Mouse (Mus musculus) liver, embryonic 12.5 days (tissue): ENCODE measurements around the gene 4933411K16Rik. TPM values are rescaled to one million over a fixed set of nuclear protein-coding genes. Genes with fewer than 3 reads are reported as not detected.

ENCODE experiments used
- ATAC-seq: fragments of 200-750 bp; cut with Nextera tagmentation; 2 replicates; pipeline ENCODE4 v1.8.0; 2017; ENCODE audit warnings: moderate number of reproducible peaks, mild to moderate bottlenecking, moderate library complexity
- H3K27ac ChIP-seq: fragments of 300-500 bp; sonication (generic); 2 replicates; pipeline ENCODE4 v1.5.1; 2016; ENCODE audit warnings: mild to moderate bottlenecking
- H3K27me3 ChIP-seq: fragments of 300-500 bp; sonication (generic); replicated peaks from 2 replicates; pipeline ENCODE4 v1.6.1; 2016; ENCODE audit warnings: mild to moderate bottlenecking, moderate library complexity
- H3K36me3 ChIP-seq: fragments of 300-500 bp; sonication (generic); 2 replicates; pipeline ENCODE4 v1.6.1; 2016; ENCODE audit warnings: mild to moderate bottlenecking, moderate library complexity
- H3K4me1 ChIP-seq: fragments of 300-500 bp; sonication (generic); 2 replicates; pipeline ENCODE4 v1.6.1; 2016
- H3K4me2 ChIP-seq: fragments of 300-500 bp; sonication (generic); 2 replicates; pipeline ENCODE4 v1.6.1; 2016; ENCODE audit warnings: mild to moderate bottlenecking, moderate library complexity
- H3K4me3 ChIP-seq: fragments of 300-500 bp; sonication (generic); 2 replicates; pipeline ENCODE4 v1.5.1; 2016; ENCODE audit warnings: mild to moderate bottlenecking, moderate library complexity
- H3K9ac ChIP-seq: fragments of 300-500 bp; sonication (generic); 2 replicates; pipeline ENCODE4 v1.6.1; 2016; ENCODE audit warnings: mild to moderate bottlenecking, moderate library complexity
- H3K9me3 ChIP-seq: fragments of 300-500 bp; sonication (generic); replicated peaks from 2 replicates; pipeline ENCODE4 v1.6.1; 2016; ENCODE audit warnings: mild to moderate bottlenecking, moderate library complexity
- WGBS: fragments of 180-500 bp; shearing (Covaris S2); methylation state at CpG from one replicate; pipeline ENCODE4 v1.1.7; 2016; ENCODE audit not compliant: insufficient replicate concordance; 5-methylcytosine and 5-hydroxymethylcytosine counted together
- polyA plus RNA-seq: library from polyadenylated mRNA; unstranded; fragments of >200 nt; fragmentation: Nextera tagmentation; extraction: Ambion mirVana; gene quantifications from 2 replicates; pipeline ENCODE4 v1.2.1, GENCODE M21; 2016

4933411K16Rik gene
- polyA plus RNA-seq, 1 experiment from 2014 or later = 0.08 TPM

DNA sequence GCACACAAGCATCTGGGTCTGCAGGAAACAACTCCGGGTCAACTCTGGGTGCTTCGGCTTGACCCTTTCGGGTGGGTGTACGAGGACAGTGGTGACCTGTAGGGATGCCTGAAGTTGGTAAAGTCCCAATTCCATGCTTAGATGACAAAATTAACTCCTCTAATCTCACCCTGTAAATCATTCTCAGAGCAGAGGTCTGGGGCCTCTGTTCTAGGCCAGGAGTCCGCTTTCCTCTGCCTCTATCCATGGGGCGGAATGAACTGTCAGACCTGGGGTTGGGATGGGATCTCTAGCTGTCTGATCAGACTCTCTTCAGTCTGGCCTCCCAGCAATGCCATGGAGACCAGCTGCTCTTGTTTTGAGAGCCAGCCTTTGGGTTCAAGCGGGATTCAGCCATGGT lies 9.4 kb downstream of the 4933411K16Rik start:
- Histone ChIP-seq H3K4me1 (no peaks in the 10 kb centered on the region), H3K27ac (no peak overlapping the region), H3K27me3 (no peaks in the 10 kb centered on the region), H3K36me3 (peaks cover 2% of the 10 kb centered on the region; the same call in 1 of the 2 replicates), H3K4me3 (no peak overlapping the region), H3K4me2 (no peak overlapping the region), H3K9me3 (no peaks in the 10 kb centered on the region), H3K9ac (no peak overlapping the region)
- ATAC-seq = no peak; the same call in 1 of the 2 replicates
- WGBS = 81% methylated on average over 7 of the region's 7 CpGs

DNA sequence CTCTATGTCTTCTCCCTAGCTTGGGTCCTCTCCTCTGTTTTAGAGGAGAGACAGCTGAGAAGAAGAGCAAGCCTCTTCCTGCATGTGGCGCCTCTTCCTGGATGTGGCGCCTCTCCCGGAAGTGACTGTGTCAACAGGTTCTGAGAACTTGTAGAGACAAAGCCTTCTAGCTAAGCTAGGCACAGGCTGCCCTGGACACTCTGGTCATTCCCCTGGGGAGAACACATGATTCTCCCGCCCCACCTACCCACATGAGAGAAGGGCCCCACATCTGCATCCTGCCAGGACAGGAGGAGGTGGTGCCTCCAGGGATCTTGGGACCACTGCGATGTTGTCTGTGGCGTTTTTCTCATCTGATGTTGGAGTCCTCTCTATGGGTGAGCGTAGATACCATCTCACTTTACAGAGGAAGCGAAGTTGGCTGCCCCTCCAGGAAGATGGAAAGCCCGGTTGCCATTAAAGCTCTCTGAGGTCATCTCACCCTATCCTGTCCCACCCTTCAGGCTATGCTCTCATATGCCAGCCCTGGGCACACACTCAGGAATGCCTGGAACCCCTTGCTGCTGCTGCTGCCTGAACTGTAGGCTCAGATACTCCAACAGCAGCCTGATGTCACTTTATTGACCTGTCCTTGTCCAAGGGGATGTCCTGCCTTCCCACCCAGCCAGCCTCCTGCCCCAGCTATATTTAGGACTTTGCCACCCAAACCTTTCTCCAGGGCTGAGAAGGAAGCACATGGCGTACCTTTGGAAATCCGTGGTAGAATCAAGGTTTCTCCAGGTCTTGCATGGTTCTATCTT lies 16.6 kb downstream of the 4933411K16Rik start:
- no peak for ATAC-seq
- no peaks in the 10 kb centered on the region for H3K9me3 ChIP-seq
- WGBS = 61% methylated on average over 11 of the region's 11 CpGs
- H3K4me2 ChIP-seq = no peak overlapping the region
- H3K36me3 ChIP-seq = peaks cover 6% of the 10 kb centered on the region; the same call in 1 of the 2 replicates
- no peak overlapping the region for H3K4me3 ChIP-seq
- H3K9ac ChIP-seq = no peak overlapping the region
- H3K4me1 ChIP-seq = peaks cover 4% of the 10 kb centered on the region; the same call in 1 of the 2 replicates
- H3K27ac ChIP-seq = no peak overlapping the region
- no peaks in the 10 kb centered on the region for H3K27me3 ChIP-seq

DNA sequence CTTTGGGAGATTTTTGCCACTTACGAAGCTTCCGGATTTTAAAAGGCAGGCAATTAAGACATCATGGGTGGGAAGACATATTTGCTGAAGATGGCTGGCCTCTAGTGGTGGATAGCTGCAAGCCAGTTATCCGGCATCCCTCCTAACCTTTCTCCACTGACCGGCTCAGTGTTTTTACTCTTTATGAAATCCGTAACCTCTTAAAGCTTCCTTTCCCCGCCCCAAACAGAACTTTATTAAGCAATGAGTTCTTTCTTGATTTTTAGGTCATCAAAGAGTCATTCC lies 17.1 kb downstream of the 4933411K16Rik start:
- Histone ChIP-seq H3K4me2 (no peak overlapping the region), H3K27ac (no peak overlapping the region), H3K36me3 (peaks cover 6% of the 10 kb centered on the region; the same call in 1 of the 2 replicates), H3K4me1 (peaks cover 4% of the 10 kb centered on the region; the same call in 1 of the 2 replicates), H3K27me3 (no peaks in the 10 kb centered on the region), H3K4me3 (no peak overlapping the region), H3K9me3 (no peaks in the 10 kb centered on the region), H3K9ac (no peak overlapping the region)
- ATAC-seq = no peak
- WGBS = 71% methylated on average over 6 of the region's 6 CpGs

DNA sequence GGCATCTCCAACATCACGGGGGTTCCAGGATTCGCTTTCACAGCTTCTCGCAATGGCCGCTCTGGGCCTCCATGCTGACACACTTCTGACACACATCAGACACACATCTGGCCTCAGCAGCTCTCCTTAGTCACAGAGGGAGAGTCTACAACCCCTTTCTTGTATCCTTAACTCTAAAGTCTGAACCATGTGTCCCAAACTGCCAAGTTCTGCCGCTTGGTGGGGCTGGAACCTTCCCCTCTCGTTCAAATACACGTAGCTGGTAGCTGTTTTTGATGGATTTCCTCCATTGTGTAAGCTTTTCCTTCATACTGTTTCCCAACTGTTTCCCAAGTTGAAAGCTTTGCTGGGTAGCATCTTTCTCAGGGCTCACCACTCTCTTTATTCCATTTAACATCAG lies 19.2 kb downstream of the 4933411K16Rik start:
- WGBS = 71% methylated on average over 7 of the region's 7 CpGs
- Histone ChIP-seq H3K9ac (no peak overlapping the region), H3K4me2 (no peak overlapping the region), H3K27me3 (no peaks in the 10 kb centered on the region), H3K27ac (peak overlapping the region; percentile 28), H3K9me3 (no peaks in the 10 kb centered on the region), H3K36me3 (peaks cover 6% of the 10 kb centered on the region; the same call in 1 of the 2 replicates), H3K4me1 (peaks cover 4% of the 10 kb centered on the region; the same call in 1 of the 2 replicates), H3K4me3 (no peak overlapping the region)
- ATAC-seq = no peak

DNA sequence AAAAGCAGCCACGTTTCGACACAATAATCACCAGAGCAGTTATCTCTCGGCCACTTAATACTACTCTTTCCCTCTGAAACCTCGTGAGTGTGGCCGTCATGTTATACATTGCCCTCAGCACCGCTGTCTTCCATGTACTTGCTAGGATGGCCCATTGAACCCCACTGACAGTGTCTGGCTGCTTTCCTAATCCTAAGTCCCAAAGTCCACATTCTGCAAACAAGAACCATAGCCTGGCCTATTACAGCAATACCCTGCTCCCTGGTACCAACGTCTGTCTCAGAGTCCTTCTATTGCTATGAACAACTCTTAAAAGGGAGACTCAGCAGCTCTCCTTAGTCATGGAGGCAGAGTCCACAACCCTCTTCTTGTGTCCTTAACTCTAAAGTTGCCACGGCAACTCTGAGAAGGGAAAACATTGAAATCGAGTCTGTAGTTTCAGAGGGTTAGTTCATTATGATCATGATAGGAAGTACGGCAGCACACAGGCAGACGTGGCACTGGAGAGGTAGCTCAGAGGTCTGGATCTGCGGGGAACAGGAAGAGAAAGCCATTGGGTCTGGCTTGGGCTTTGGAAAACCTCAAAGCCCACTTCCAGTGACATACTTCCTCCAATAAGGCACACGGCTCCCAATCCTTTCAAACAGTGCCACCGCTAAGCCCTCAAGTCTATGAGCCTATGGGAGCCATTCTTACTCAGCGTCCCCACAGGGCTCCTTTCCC lies 20.0 kb downstream of the 4933411K16Rik start:
- Histone ChIP-seq H3K27me3 (no peaks in the 10 kb centered on the region), H3K27ac (peak overlapping the region; percentile 75), H3K4me2 (no peak overlapping the region), H3K4me1 (peaks cover 4% of the 10 kb centered on the region; the same call in 1 of the 2 replicates), H3K36me3 (0 out of 2 replicates have a peak, but pooled peaks cover 3% of the 10 kb centered on the region), H3K4me3 (no peak overlapping the region), H3K9ac (no peak overlapping the region), H3K9me3 (no peaks in the 10 kb centered on the region)
- ATAC-seq = peak; percentile 73
- WGBS = 62% methylated on average over 15 of the region's 15 CpGs

DNA sequence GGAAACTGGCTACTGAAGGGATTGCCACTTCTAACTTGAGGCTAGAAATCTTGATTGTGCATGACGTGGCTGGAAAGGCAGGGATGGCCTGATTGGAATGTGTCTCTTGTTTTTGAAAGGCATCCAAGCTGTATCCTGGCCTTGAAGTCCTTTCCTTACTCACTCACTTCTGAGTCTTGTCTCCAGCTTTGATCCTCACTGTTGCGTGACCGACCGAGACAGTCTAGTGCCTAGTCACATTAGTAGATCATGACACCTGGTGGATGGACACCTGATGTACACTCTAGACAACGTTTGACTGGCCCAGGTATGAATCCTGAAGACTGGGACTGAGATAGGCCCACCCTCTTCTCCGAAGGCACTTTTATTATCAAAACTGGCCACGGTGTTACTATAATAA lies 20.8 kb downstream of the 4933411K16Rik start:
- no peak for ATAC-seq
- H3K9ac ChIP-seq = no peak overlapping the region

DNA sequence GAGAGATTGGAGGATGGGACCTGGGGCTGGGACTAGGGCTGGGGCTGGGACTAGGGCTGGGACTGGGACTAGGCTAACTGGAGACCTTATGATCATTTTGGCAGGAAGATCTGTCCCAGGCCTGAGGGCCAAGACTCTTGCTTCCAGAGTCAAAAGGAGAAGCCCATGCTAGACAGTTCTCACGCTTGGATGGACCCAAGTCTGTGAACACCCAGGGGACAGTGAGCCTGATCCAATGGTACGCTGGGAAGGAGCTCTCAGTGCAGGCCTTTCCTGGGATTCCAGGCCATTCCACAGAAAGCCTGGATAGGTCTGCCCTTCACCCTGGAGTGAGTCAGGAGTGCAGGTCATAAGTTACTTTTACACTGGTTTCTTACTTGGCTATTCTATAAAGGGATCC lies 23.0 kb downstream of the 4933411K16Rik start:
- H3K4me3 ChIP-seq = no peak overlapping the region
- 70% methylated on average over 2 of the region's 2 CpGs for WGBS
- peaks cover 22% of the 10 kb centered on the region for H3K4me1 ChIP-seq
- H3K27me3 ChIP-seq = no peaks in the 10 kb centered on the region
- no peak overlapping the region for H3K4me2 ChIP-seq
- no peak overlapping the region for H3K27ac ChIP-seq
- H3K9ac ChIP-seq = no peak overlapping the region
- ATAC-seq = no peak
- H3K9me3 ChIP-seq = no peaks in the 10 kb centered on the region
- 0 out of 2 replicates have a peak, but pooled peaks cover 3% of the 10 kb centered on the region for H3K36me3 ChIP-seq

More for the DNA sequence above, 20.8 kb downstream of the 4933411K16Rik start:
- Histone ChIP-seq H3K27me3 (no peaks in the 10 kb centered on the region), H3K4me3 (no peak overlapping the region), H3K9me3 (no peaks in the 10 kb centered on the region), H3K36me3 (0 out of 2 replicates have a peak, but pooled peaks cover 3% of the 10 kb centered on the region), H3K4me2 (no peak overlapping the region), H3K27ac (peak overlapping the region; percentile 75), H3K4me1 (peaks cover 4% of the 10 kb centered on the region; the same call in 1 of the 2 replicates)
- 74% methylated on average over 7 of the region's 7 CpGs for WGBS

DNA sequence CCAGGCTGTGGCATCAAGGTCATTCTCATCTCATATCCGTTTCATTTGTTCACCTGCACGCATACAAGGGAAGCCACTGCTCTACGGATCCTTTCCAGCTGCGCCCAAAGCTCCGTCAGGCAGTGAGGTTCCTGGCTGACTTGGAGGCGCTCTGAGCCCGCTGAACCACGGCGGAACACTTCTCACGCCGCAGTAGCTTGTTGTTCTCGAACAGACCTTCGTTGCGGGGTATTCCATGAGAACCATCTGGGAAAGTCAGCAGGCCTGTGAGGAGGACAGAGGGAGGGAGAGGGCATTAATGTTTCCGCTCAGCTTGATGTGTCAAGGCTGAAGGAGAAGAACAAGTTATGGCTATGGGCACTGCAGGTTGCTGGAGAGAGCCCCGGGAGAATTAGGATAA lies 23.9 kb downstream of the 4933411K16Rik start:
- peaks cover 29% of the 10 kb centered on the region for H3K4me1 ChIP-seq
- H3K9ac ChIP-seq = no peak overlapping the region
- no peak overlapping the region for H3K27ac ChIP-seq
- no peak overlapping the region for H3K4me3 ChIP-seq
- WGBS = 86% methylated on average over 16 of the region's 16 CpGs
- ATAC-seq = no peak
- no peaks in the 10 kb centered on the region for H3K27me3 ChIP-seq
- no peaks in the 10 kb centered on the region for H3K9me3 ChIP-seq
- no peaks in the 10 kb centered on the region for H3K36me3 ChIP-seq
- H3K4me2 ChIP-seq = no peak overlapping the region

DNA sequence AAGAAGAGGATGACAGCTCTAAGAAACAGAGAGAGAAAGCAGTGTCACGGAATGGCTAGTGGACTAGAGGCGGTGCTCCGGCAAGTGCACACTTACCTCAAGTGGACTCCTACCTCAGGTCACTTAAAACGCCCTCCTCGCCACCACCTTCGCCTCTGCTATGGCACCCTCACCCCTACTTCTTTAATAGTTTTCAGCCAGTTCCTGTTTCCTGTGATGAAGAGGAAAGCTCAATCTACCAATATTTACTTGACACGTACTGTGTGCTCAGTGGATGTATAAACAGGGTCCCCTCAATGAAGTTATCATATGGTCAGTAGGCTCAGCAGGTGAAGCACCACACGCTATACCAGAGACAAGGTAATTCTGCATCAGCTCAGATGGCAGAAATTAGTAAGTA lies 26.5 kb downstream of the 4933411K16Rik start:
- WGBS = 79% methylated on average over 8 of the region's 8 CpGs
- Histone ChIP-seq H3K4me3 (no peak overlapping the region), H3K27me3 (no peaks in the 10 kb centered on the region), H3K9ac (no peak overlapping the region), H3K27ac (0 out of 2 replicates have a peak overlapping the region, but pooled peaks have one; percentile 20), H3K4me2 (0 out of 2 replicates have a peak overlapping the region, but pooled peaks have one; percentile 28), H3K36me3 (no peaks in the 10 kb centered on the region), H3K9me3 (no peaks in the 10 kb centered on the region), H3K4me1 (peaks cover 26% of the 10 kb centered on the region)
- ATAC-seq = no peak

DNA sequence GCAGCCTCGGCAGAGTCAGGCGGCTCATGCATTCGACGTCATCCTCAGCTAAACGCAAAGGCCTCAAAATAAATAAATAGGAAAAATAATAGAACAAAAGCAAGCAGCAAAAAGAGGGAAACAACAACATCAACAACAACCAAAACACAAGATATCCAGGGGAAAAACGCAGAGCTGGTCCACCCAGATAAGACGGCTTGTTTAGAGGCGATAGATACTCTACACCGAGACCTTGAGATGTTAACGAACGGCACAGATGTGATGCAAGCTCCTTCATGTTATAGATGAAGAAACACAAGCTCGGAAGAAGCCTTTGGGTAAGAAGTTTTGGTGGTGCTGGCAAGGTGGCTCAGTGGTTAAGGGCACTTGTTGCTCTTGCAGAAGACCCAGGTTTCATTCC lies 27.0 kb downstream of the 4933411K16Rik start:
- no peaks in the 10 kb centered on the region for H3K36me3 ChIP-seq
- no peaks in the 10 kb centered on the region for H3K27me3 ChIP-seq
- H3K4me1 ChIP-seq = peaks cover 26% of the 10 kb centered on the region
- 64% methylated on average over 12 of the region's 12 CpGs for WGBS
- H3K9ac ChIP-seq = no peak overlapping the region
- H3K27ac ChIP-seq = peak overlapping the region; percentile 39; the same call in 1 of the 2 replicates
- H3K4me3 ChIP-seq = no peak overlapping the region
- ATAC-seq = no peak; the same call in 1 of the 2 replicates
- H3K9me3 ChIP-seq = no peaks in the 10 kb centered on the region
- peak overlapping the region; percentile 28; the same call in 1 of the 2 replicates for H3K4me2 ChIP-seq

DNA sequence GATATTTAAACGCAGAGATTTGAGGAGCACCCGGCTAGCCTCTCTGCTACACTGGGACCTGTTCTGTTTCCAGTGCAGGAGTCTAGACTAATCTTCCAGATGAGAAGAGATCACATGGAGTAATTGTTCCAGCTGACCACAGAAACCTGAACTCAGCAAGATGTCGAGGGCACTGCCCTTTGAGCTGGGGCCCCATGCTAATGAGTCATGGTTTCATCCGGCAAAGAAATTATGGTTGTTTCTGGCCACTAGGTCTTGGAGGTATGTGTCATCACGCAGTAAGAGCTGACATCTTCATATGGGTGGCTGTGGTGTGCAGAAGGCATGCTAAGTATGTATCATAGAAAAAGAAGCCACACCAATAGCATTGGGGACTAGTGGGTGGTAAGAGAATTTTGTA lies 27.9 kb downstream of the 4933411K16Rik start:
- no peak overlapping the region for H3K9ac ChIP-seq
- H3K4me3 ChIP-seq = no peak overlapping the region
- no peaks in the 10 kb centered on the region for H3K27me3 ChIP-seq
- no peak for ATAC-seq
- H3K4me2 ChIP-seq = no peak overlapping the region
- H3K9me3 ChIP-seq = no peaks in the 10 kb centered on the region
- 68% methylated on average over 5 of the region's 5 CpGs for WGBS
- no peaks in the 10 kb centered on the region for H3K36me3 ChIP-seq
- H3K4me1 ChIP-seq = peaks cover 26% of the 10 kb centered on the region
- no peak overlapping the region for H3K27ac ChIP-seq

DNA sequence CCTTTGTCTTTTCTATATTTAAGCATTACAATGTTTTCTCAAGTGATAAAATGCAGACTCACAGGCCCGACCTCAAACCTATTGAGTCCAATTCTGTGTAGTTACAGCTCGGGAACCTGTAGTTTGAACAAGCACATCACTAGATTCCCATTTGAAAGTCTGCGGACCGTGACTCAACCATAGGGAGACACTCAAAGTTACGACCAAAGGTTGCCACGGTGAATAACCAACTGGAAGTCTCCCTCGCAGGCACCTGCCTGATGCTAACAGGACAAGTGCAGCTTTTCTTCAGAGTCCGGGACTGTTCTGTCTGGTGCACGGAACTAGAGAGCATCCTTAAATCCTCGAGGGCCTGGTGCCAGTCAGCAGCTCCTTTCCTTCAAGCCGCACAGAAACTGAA lies 28.4 kb downstream of the 4933411K16Rik start:
- Histone ChIP-seq H3K9me3 (no peaks in the 10 kb centered on the region), H3K4me2 (no peak overlapping the region), H3K27ac (no peak overlapping the region), H3K4me3 (no peak overlapping the region), H3K9ac (no peak overlapping the region), H3K27me3 (no peaks in the 10 kb centered on the region), H3K36me3 (no peaks in the 10 kb centered on the region), H3K4me1 (peaks cover 27% of the 10 kb centered on the region)
- 74% methylated on average over 11 of the region's 11 CpGs for WGBS
- ATAC-seq = no peak
